Mouse (Mus musculus) forebrain, embryonic 16.5 days (tissue): ENCODE data around the gene Nup85. TPM values are rescaled to one million over a fixed set of nuclear protein-coding genes. Genes with fewer than 3 reads are reported as not detected.

ENCODE experiments used
- ATAC-seq: fragments of 200-750 bp; cut with Nextera tagmentation; 2 replicates; pipeline ENCODE4 v1.8.0; 2017; ENCODE audit warnings: mild to moderate bottlenecking, moderate library complexity
- H3K27ac ChIP-seq: fragments of 300-500 bp; sonication (generic); 2 replicates; pipeline ENCODE4 v1.5.1; 2014; ENCODE audit warnings: low read length, control low read depth
- H3K27me3 ChIP-seq: fragments of 300-500 bp; sonication (generic); replicated peaks from 2 replicates; pipeline ENCODE4 v1.6.1; 2014; ENCODE audit warnings: low read length; ENCODE audit not compliant: control insufficient read depth, insufficient read depth
- H3K36me3 ChIP-seq: fragments of 300-500 bp; sonication (generic); 2 replicates; pipeline ENCODE4 v1.6.1; 2014; ENCODE audit not compliant: control insufficient read depth, insufficient read depth
- H3K4me1 ChIP-seq: fragments of 300-500 bp; sonication (generic); replicated peaks from 2 replicates; pipeline ENCODE4 v1.6.1; 2014; ENCODE audit warnings: low read length; ENCODE audit not compliant: control insufficient read depth, insufficient read depth
- H3K4me2 ChIP-seq: fragments of 300-500 bp; sonication (generic); 2 replicates; pipeline ENCODE4 v1.6.1; 2014; ENCODE audit warnings: mild to moderate bottlenecking, low read length, control low read depth
- H3K4me3 ChIP-seq: fragments of 300-500 bp; sonication (generic); replicated peaks from 2 replicates; pipeline ENCODE4 v1.5.1; 2014; ENCODE audit warnings: mild to moderate bottlenecking, low read length, control low read depth
- H3K9ac ChIP-seq: fragments of 300-500 bp; sonication (generic); replicated peaks from 2 replicates; pipeline ENCODE4 v1.6.1; 2014; ENCODE audit warnings: low read depth, low read length, control low read depth
- H3K9me3 ChIP-seq: fragments of 300-500 bp; sonication (generic); 2 replicates; pipeline ENCODE4 v1.6.1; 2016; ENCODE audit warnings: low read length; ENCODE audit not compliant: control insufficient read depth
- WGBS: fragments of 180-500 bp; shearing (Covaris S2); extraction: QIAGEN DNeasy Blood & Tissue Kit; methylation state at CpG from one replicate; pipeline ENCODE4 v1.1.7; 2014; 5-methylcytosine and 5-hydroxymethylcytosine counted together
- polyA plus RNA-seq: library from polyadenylated mRNA; unstranded; fragments of >200 nt; fragmentation: Nextera tagmentation; extraction: Ambion mirVana; gene quantifications from 2 replicates; pipeline ENCODE4 v1.2.1, GENCODE M21; 2015

Nup85 gene
- polyA plus RNA-seq, 1 experiment from 2014 or later: 138 TPM

GRCm38 (mm10) chr11:115595209-115595608 is 31.0 kb downstream of the Nup85 start:
- Histone ChIP-seq H3K4me2 (no peak overlapping the region), H3K36me3 (peaks cover 15% of the 10 kb centered on the region), H3K9me3 (no peaks in the 10 kb centered on the region), H3K27ac (no peak overlapping the region), H3K4me1 (no peaks in the 10 kb centered on the region), H3K9ac (no peak overlapping the region), H3K4me3 (no peak overlapping the region), H3K27me3 (no peaks in the 10 kb centered on the region)
- ATAC-seq: no peak
- 96% methylated on average over 3 of the region's 3 CpGs for WGBS

GRCm38 (mm10) chr11:115598309-115598708 is 34.1 kb downstream of the Nup85 start:
- Histone ChIP-seq H3K27me3 (no peaks in the 10 kb centered on the region), H3K36me3 (peaks cover 5% of the 10 kb centered on the region), H3K27ac (no peak overlapping the region), H3K9ac (no peak overlapping the region), H3K4me1 (peaks cover 12% of the 10 kb centered on the region), H3K4me3 (no peak overlapping the region), H3K4me2 (no peak overlapping the region), H3K9me3 (no peaks in the 10 kb centered on the region)
- 93% methylated on average over 4 of the region's 4 CpGs for WGBS
- ATAC-seq: no peak

DNA sequence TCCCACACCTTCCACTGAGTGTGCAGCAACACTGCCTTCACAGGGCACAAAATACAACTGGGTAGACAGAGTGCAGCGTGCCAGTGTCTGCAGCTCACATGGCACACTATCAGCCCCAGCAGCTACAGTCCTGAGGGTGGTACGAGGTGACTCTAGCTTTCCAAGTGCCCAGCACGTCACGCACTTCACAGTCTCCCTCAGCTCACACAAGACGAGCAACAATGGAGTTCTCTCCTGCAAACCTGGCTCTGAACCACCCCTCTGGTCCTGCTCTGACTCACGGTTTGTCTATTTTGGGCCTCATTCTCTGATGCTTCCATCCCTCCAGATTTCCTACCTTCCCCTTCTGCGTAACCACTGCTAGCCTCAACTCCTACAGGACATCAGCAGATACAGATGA is 35.5 kb downstream of the Nup85 start:
- peaks cover 16% of the 10 kb centered on the region for H3K4me1 ChIP-seq
- H3K36me3 ChIP-seq: no peaks in the 10 kb centered on the region; the same call in 1 of the 2 replicates
- ATAC-seq: no peak
- H3K27ac ChIP-seq: no peak overlapping the region
- no peaks in the 10 kb centered on the region for H3K27me3 ChIP-seq
- 94% methylated on average over 7 of the region's 7 CpGs for WGBS
- H3K4me3 ChIP-seq: no peak overlapping the region
- H3K9ac ChIP-seq: no peak overlapping the region
- no peaks in the 10 kb centered on the region for H3K9me3 ChIP-seq
- H3K4me2 ChIP-seq: no peak overlapping the region

DNA sequence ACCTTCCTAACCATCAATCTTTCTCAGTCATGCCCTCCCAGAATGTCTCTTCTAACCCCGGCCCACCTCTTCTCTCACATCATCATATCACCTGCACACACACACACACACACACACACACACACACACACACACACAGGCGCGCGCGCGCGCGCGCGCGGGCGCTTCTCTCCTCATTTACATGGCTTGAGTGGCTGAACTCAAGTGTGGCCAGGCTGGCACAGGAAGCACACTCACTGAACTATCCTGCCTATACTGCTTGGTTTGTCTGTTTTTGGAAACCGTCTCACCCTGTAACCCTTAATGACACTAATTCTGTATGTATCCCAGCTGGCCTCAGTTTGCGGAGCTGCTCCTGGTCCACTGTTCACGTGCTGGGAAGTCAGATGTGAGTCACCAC is 36.5 kb downstream of the Nup85 start:
- no peaks in the 10 kb centered on the region; the same call in 1 of the 2 replicates for H3K36me3 ChIP-seq
- H3K9ac ChIP-seq: no peak overlapping the region
- 98% methylated on average over 15 of the region's 15 CpGs for WGBS
- no peak overlapping the region for H3K4me3 ChIP-seq
- peaks cover 21% of the 10 kb centered on the region for H3K4me1 ChIP-seq
- H3K27ac ChIP-seq: no peak overlapping the region
- H3K4me2 ChIP-seq: no peak overlapping the region
- no peaks in the 10 kb centered on the region for H3K9me3 ChIP-seq
- no peaks in the 10 kb centered on the region for H3K27me3 ChIP-seq
- no peak for ATAC-seq

DNA sequence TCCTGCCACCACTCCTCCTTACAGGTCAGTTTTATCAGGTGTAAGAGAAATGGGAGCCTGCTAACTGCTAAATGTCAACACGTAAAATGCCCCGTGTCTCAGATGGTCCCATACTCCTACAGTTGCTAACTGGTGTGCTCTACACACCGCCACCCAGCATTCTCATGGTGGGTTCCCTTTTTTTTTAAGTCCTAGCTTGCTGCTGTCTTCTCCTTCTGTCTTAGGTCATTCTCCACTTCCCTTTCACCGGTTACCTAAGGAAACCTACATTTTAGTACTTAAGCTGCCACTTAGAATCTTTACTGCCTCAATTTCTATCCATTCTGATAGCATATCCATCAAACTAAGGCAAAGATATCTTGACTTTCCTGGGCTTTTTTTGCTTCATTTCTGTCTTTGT is 36.9 kb downstream of the Nup85 start:
- H3K9ac ChIP-seq: no peak overlapping the region
- H3K4me2 ChIP-seq: no peak overlapping the region
- H3K4me3 ChIP-seq: no peak overlapping the region
- 99% methylated on average over 4 of the region's 4 CpGs for WGBS
- no peaks in the 10 kb centered on the region for H3K9me3 ChIP-seq
- no peak overlapping the region for H3K27ac ChIP-seq
- H3K36me3 ChIP-seq: no peaks in the 10 kb centered on the region; the same call in 1 of the 2 replicates
- no peaks in the 10 kb centered on the region for H3K27me3 ChIP-seq
- no peak for ATAC-seq
- H3K4me1 ChIP-seq: peaks cover 21% of the 10 kb centered on the region

DNA sequence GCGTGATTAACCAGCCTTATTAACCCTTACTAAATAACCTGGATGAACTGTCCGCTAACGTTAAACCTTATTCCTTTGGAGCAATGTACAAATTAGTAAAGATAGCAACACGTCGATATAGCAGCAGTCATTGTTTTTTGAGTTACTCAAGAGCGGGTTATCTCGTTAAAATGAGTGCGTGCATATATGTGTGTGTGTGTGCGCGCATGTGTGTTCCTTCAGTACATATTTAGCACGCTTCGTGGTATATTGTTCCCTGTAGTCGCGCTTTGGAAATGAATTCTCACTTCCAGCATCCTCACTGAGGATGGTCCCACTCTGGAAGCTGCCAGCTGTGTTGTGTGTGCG is 38.9 kb downstream of the Nup85 start:
- H3K4me2 ChIP-seq: peak overlapping the region; percentile 83

DNA sequence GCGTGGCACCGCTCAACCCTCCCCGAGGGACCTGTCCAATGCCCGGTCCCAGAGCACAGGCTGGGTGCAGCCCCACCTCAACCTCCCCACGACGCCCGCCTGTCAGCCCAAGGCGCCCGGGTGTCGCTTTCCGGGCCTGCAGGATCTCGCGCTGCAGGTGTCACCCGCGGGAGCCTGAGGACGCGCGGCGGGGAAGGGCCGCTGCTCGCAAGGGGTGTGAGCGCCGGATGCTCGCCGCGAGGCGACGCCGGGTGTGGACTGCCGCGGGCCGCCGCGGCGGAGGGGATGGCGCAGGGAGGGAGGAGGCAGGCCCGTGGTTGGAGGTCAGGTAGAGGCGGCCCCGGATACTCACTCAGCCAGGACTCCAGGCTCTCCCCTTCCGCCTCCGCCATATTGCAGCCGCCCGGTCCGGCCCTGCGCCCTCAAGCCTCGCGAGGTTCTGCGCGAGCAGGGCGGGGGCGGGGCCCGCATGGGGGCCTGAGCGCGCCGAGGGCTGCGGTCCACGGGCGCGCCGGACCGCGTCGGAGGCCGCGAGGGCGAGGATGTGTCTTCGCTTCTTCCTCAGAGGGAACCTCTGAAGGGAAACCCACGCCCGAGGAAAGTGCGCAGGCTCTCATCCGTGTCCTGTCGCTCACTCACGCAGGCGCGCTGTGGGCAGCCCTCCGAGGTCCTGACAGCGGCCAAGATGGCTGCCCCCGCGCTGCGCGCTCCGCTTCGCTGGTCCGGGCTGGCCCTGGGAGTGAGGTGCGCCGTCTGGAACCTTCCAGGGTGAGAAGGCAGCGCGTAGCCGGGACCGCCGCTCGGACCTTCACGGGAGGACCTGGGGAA is 39.5 kb downstream of the Nup85 start, which contains the start of the genes Mrps7 and Gga3:
Mrps7 (plus strand) TSS at position 450 of the 828 bp plus-strand sequence.
Gga3 (minus strand) TSS at position 576 of the 828 bp plus-strand sequence.
- peak within 1 kb of the TSS; percentile 91 for H3K4me2 ChIP-seq
- WGBS: under 1% methylated on average over 73 of the region's 93 CpGs
- H3K9me3 ChIP-seq: no peaks in the 10 kb centered on the region
- H3K4me3 ChIP-seq: peak within 1 kb of the TSS; percentile 96
- ATAC-seq: peak; percentile 97
- peaks cover 17% of the 10 kb centered on the region for H3K36me3 ChIP-seq
- peaks cover 21% of the 10 kb centered on the region for H3K4me1 ChIP-seq
- H3K27me3 ChIP-seq: no peaks in the 10 kb centered on the region
- peak within 1 kb of the TSS; percentile 93 for H3K27ac ChIP-seq
- H3K9ac ChIP-seq: peak within 1 kb of the TSS; percentile 97

More for the DNA sequence above, 38.9 kb downstream of the Nup85 start:
- Histone ChIP-seq H3K36me3 (peaks cover 14% of the 10 kb centered on the region), H3K27me3 (no peaks in the 10 kb centered on the region), H3K9me3 (no peaks in the 10 kb centered on the region), H3K27ac (peak overlapping the region; percentile 93), H3K4me3 (peak overlapping the region; percentile 96), H3K4me1 (peaks cover 21% of the 10 kb centered on the region), H3K9ac (peak overlapping the region; percentile 97)
- ATAC-seq: no peak
- WGBS: 7% methylated on average over 15 of the region's 15 CpGs

- WGBS: under 1% methylated on average over 26 of the region's 26 CpGs
- Histone ChIP-seq H3K27ac (peak overlapping the region; percentile 93), H3K27me3 (no peaks in the 10 kb centered on the region), H3K9ac (peak overlapping the region; percentile 97), H3K36me3 (peaks cover 17% of the 10 kb centered on the region), H3K4me3 (peak overlapping the region; percentile 96), H3K4me2 (peak overlapping the region; percentile 91), H3K4me1 (peaks cover 21% of the 10 kb centered on the region), H3K9me3 (no peaks in the 10 kb centered on the region)
- ATAC-seq: peak; percentile 34
Observed at GRCm38 (mm10) chr11:115604304-115604696, 40.1 kb downstream of the Nup85 start.

DNA sequence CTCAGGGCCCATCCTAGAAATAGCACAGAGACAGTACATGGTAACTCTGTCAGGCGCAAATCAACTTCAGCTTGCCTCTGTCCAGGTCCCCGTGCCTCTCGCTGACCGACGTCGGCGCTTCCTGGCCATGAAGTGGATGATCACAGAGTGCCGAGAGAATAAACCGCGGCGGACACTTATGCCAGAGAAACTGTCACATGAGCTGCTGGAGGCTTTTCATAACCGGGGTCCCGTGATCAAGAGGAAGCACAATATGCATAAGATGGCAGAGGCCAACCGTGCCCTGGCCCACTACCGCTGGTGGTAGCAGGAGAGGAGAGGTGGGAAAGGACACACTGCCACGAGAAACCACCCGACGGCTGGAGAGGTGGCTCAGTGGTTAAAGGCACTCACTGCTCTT is 42.5 kb downstream of the Nup85 start:
- Histone ChIP-seq H3K27ac (no peak overlapping the region), H3K9me3 (no peaks in the 10 kb centered on the region), H3K36me3 (peaks cover 17% of the 10 kb centered on the region), H3K27me3 (no peaks in the 10 kb centered on the region), H3K4me3 (no peak overlapping the region), H3K4me2 (no peak overlapping the region), H3K9ac (no peak overlapping the region), H3K4me1 (peaks cover 23% of the 10 kb centered on the region)
- 93% methylated on average over 18 of the region's 18 CpGs for WGBS
- no peak for ATAC-seq
